Mouse (Mus musculus): Measurements from ENCODE around the gene Dclre1b. TPM values are rescaled to one million over a fixed set of nuclear protein-coding genes. Genes with fewer than 3 reads are reported as not detected.

Dclre1b gene
- 23.6 TPM for polyA plus RNA-seq (2017; shearing (Covaris generic))

GRCm38 (mm10) chr3:103808891-103809798 lies at the start of gene Dclre1b, which contains the start of the genes Ap4b1 and Gm43064:
Dclre1b (minus strand) TSS chr3:103809444.
Ap4b1 (plus strand) TSS chr3:103809520.
Gm43064 (plus strand) TSS chr3:103809573.

GRCm38 (mm10) chr3:103832426-103832825 lies 23.2 kb upstream of the Dclre1b start, which contains the start of gene Bcl2l15:
Bcl2l15 (plus strand) TSS chr3:103832601.

GRCm38 (mm10) chr3:103791230-103792110 lies 17.8 kb downstream of the Dclre1b start, which contains the start of gene Hipk1:
Hipk1 (minus strand) TSS chr3:103791563.

Other genes starting within 250 kb of the Dclre1b start
- gene Syt6, start 234.2 kb downstream of the Dclre1b start, polyA plus RNA-seq (2017; shearing (Covaris generic)) = not detected
- 2.8 TPM for gene Atg4a-ps, start 163.4 kb downstream of the Dclre1b start, polyA plus RNA-seq (2017; shearing (Covaris generic))
- 0.45 TPM for gene Olfml3, start 71.4 kb downstream of the Dclre1b start, polyA plus RNA-seq (2017; shearing (Covaris generic))
- gene Gm10964, start 70.1 kb downstream of the Dclre1b start, polyA plus RNA-seq (2017; shearing (Covaris generic)) = not detected
- 14.7 TPM for gene Hipk1, start 17.9 kb downstream of the Dclre1b start, polyA plus RNA-seq (2017; shearing (Covaris generic))
- 31.3 TPM for gene Ap4b1, start 76 bp upstream of the Dclre1b start, polyA plus RNA-seq (2017; shearing (Covaris generic))
- gene Gm43064, start 129 bp upstream of the Dclre1b start, polyA plus RNA-seq (2017; shearing (Covaris generic)) = 0.38 TPM
- 1.4 TPM for gene Bcl2l15, start 23.2 kb upstream of the Dclre1b start, polyA plus RNA-seq (2017; shearing (Covaris generic))
- gene Ptpn22, start 50.4 kb upstream of the Dclre1b start, polyA plus RNA-seq (2017; shearing (Covaris generic)) = 306 TPM
- 10.6 TPM for gene Rsbn1, start 104.7 kb upstream of the Dclre1b start, polyA plus RNA-seq (2017; shearing (Covaris generic))
- 9.3 TPM for gene Phtf1, start 158.7 kb upstream of the Dclre1b start, polyA plus RNA-seq (2017; shearing (Covaris generic))

Measured in activated CD4-positive, CD25-positive, alpha-beta regulatory T cell, adult 9 weeks (primary cell).